Mouse (Mus musculus) megakaryocyte, embryonic 14.5 days (primary cell): ENCODE results near the gene Ddc. TPM values are rescaled to one million over a fixed set of nuclear protein-coding genes. Genes with fewer than 3 reads are reported as not detected.

Experiments
- H3K27me3 ChIP-seq: replicated peaks from 2 replicates; pipeline ENCODE3; 2012; ENCODE audit warnings: inconsistent platforms
- H3K36me3 ChIP-seq: replicated peaks from 2 replicates; pipeline ENCODE3; 2012; ENCODE audit warnings: low read length, inconsistent platforms, mixed read lengths
- H3K4me1 ChIP-seq: 2 replicates; pipeline ENCODE4 v1.6.1; 2012; ENCODE audit warnings: inconsistent platforms
- H3K4me3 ChIP-seq: replicated peaks from 2 replicates; pipeline ENCODE3; 2012; ENCODE audit warnings: moderate library complexity, mild to moderate bottlenecking, inconsistent platforms
- H3K9me3 ChIP-seq: 2 replicates; pipeline ENCODE4 v1.6.1; 2012; ENCODE audit warnings: inconsistent platforms
- FLI1 ChIP-seq: IDR thresholded peaks from 2 replicates; pipeline ENCODE4 v1.6.1; 2012; ENCODE audit warnings: low read length, inconsistent platforms, mixed read lengths
- GATA1 ChIP-seq: IDR thresholded peaks from 3 replicates; pipeline ENCODE4 v1.6.1; 2012; ENCODE audit warnings: mixed read lengths, low read length, inconsistent platforms, borderline replicate concordance
- polyA plus RNA-seq: library from polyadenylated mRNA; stranded (reverse); fragments of >175 nt; gene quantifications from 2 replicates; pipeline ENCODE4 v1.2.3, GENCODE M21; 2012; ENCODE audit warnings: low replicate concordance; ENCODE audit not compliant: insufficient read depth

Ddc gene
- polyA plus RNA-seq, 1 experiment, result not detected

- Histone ChIP-seq H3K27me3 (peaks cover 80% of the 10 kb centered on the region), H3K4me3 (no peak overlapping the region), H3K4me1 (peaks cover 34% of the 10 kb centered on the region), H3K36me3 (no peaks in the 10 kb centered on the region), H3K9me3 (peaks cover 5% of the 10 kb centered on the region; the same call in 1 of the 2 replicates)
- no peak for TF ChIP-seq GATA1
- no peak for TF ChIP-seq FLI1
Measured at GRCm38 (mm10) chr11:11829161-11830000, 68.6 kb downstream of the Ddc start.

- no peaks in the 10 kb centered on the region for H3K36me3 ChIP-seq
- TF ChIP-seq GATA1 (no peak), FLI1 (no peak)
- peaks cover 33% of the 10 kb centered on the region for H3K4me1 ChIP-seq
- no peak overlapping the region for H3K4me3 ChIP-seq
- H3K27me3 ChIP-seq, result peaks cover 81% of the 10 kb centered on the region
- H3K9me3 ChIP-seq, result peaks cover 5% of the 10 kb centered on the region; the same call in 1 of the 2 replicates
Measured at GRCm38 (mm10) chr11:11828761-11829160, 69.2 kb downstream of the Ddc start.

GRCm38 (mm10) chr11:11828251-11828650, 69.7 kb downstream of the Ddc start:
- Histone ChIP-seq H3K9me3 (peaks cover 5% of the 10 kb centered on the region; the same call in 1 of the 2 replicates), H3K36me3 (no peaks in the 10 kb centered on the region), H3K27me3 (peaks cover 84% of the 10 kb centered on the region), H3K4me1 (peaks cover 31% of the 10 kb centered on the region), H3K4me3 (no peak overlapping the region)
- TF ChIP-seq FLI1, result no peak
- no peak for TF ChIP-seq GATA1

GRCm38 (mm10) chr11:11826475-11826874, 71.5 kb downstream of the Ddc start:
- Histone ChIP-seq H3K9me3 (peaks cover 5% of the 10 kb centered on the region; the same call in 1 of the 2 replicates), H3K27me3 (peaks cover 79% of the 10 kb centered on the region), H3K36me3 (no peaks in the 10 kb centered on the region), H3K4me3 (no peak overlapping the region), H3K4me1 (peaks cover 30% of the 10 kb centered on the region)
- no peak for TF ChIP-seq FLI1
- no peak for TF ChIP-seq GATA1

- TF ChIP-seq GATA1, result no peak
- no peak for TF ChIP-seq FLI1
- peaks cover 5% of the 10 kb centered on the region; the same call in 1 of the 2 replicates for H3K9me3 ChIP-seq
- H3K36me3 ChIP-seq, result no peaks in the 10 kb centered on the region
- peaks cover 36% of the 10 kb centered on the region for H3K4me1 ChIP-seq
- H3K27me3 ChIP-seq, result peaks cover 74% of the 10 kb centered on the region
- no peak overlapping the region for H3K4me3 ChIP-seq
Measured at GRCm38 (mm10) chr11:11825670-11826069, 72.3 kb downstream of the Ddc start.

- Histone ChIP-seq H3K27me3 (peaks cover 71% of the 10 kb centered on the region), H3K4me1 (peaks cover 41% of the 10 kb centered on the region), H3K9me3 (peaks cover 5% of the 10 kb centered on the region; the same call in 1 of the 2 replicates), H3K36me3 (no peaks in the 10 kb centered on the region), H3K4me3 (no peak overlapping the region)
- TF ChIP-seq GATA1 (no peak), FLI1 (no peak)
Measured at GRCm38 (mm10) chr11:11824970-11825635, 72.8 kb downstream of the Ddc start.

GRCm38 (mm10) chr11:11823980-11824911, 73.7 kb downstream of the Ddc start:
- H3K4me3 ChIP-seq, result no peak overlapping the region
- H3K4me1 ChIP-seq, result peaks cover 41% of the 10 kb centered on the region
- H3K9me3 ChIP-seq, result peaks cover 5% of the 10 kb centered on the region; the same call in 1 of the 2 replicates
- peaks cover 65% of the 10 kb centered on the region for H3K27me3 ChIP-seq
- TF ChIP-seq FLI1, result no peak
- TF ChIP-seq GATA1, result no peak
- H3K36me3 ChIP-seq, result no peaks in the 10 kb centered on the region

- Histone ChIP-seq H3K4me1 (peaks cover 31% of the 10 kb centered on the region), H3K9me3 (no peaks in the 10 kb centered on the region)
Measured at GRCm38 (mm10) chr11:11822181-11823095, 75.5 kb downstream of the Ddc start.

More at GRCm38 (mm10) chr11:11822181-11823095, 75.5 kb downstream of the Ddc start:
- TF ChIP-seq GATA1, result no peak
- TF ChIP-seq FLI1, result no peak
- Histone ChIP-seq H3K36me3 (no peaks in the 10 kb centered on the region), H3K27me3 (peaks cover 52% of the 10 kb centered on the region), H3K4me3 (no peak overlapping the region)
